Mouse (Mus musculus) olfactory bulb, adult 2 months (tissue): ENCODE results near the gene Mvp. TPM values are rescaled to one million over a fixed set of nuclear protein-coding genes. Genes with fewer than 3 reads are reported as not detected.

Source experiments
- H3K27ac ChIP-seq: fragments of 200-500 bp; 2 replicates; pipeline ENCODE4 v1.5.1; 2012; ENCODE audit warnings: low read depth, low read length; ENCODE audit not compliant: insufficient read depth
- H3K4me1 ChIP-seq: fragments of 200-500 bp; 2 replicates; pipeline ENCODE4 v1.6.1; 2012; ENCODE audit warnings: low read length; ENCODE audit not compliant: control insufficient read depth, insufficient read depth
- H3K4me3 ChIP-seq: fragments of 200-500 bp; 2 replicates; pipeline ENCODE4 v1.5.1; 2012; ENCODE audit warnings: mild to moderate bottlenecking, low read depth, low read length, moderate library complexity; ENCODE audit not compliant: insufficient read depth
- CTCF ChIP-seq: fragments of 200-500 bp; IDR thresholded peaks from 2 replicates; pipeline ENCODE4 v1.5.1; 2012; ENCODE audit warnings: low read depth, mild to moderate bottlenecking, low read length, moderate library complexity; ENCODE audit not compliant: insufficient read depth
- POLR2A ChIP-seq: fragments of 200-500 bp; IDR thresholded peaks from 2 replicates; pipeline ENCODE4 v1.6.1; 2012; ENCODE audit warnings: mild to moderate bottlenecking, low read depth, low read length, moderate library complexity; ENCODE audit not compliant: insufficient read depth
- WGBS: fragments of 180-500 bp; shearing (Covaris S2); methylation state at CpG from one replicate; pipeline ENCODE4 v1.1.7; 2018; 5-methylcytosine and 5-hydroxymethylcytosine counted together
- polyA plus RNA-seq: library from polyadenylated mRNA; stranded (reverse); fragments of >200 nt; gene quantifications from 2 replicates; pipeline ENCODE4 v1.2.4, GENCODE M21; 2012; ENCODE audit warnings: low replicate concordance; ENCODE audit not compliant: missing spikeins, insufficient read depth, insufficient read length

The Mvp gene
- polyA plus RNA-seq, 1 experiment = not detected

DNA sequence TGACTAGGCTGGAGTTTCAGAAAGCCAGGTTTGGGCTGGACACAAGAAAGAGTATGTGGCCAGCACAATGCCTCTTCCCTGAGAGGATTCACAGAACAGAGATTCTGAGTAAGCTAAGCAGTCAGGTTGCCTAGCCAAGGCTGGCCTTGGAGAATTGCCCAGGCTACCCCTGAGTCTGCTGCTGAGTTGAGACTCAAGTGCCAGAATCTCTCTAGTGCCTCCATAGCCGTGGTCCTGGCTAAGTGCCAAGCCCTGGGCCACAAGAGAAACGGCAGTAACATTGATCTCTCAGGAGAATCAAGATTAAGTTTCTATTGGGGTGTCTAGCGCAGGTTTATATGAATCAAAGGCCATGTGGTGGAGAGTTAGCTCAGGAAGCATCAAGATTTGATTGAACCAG is 48.9 kb downstream of the Mvp start:
- 42% methylated on average over 3 of the region's 3 CpGs for WGBS
- no peak for TF ChIP-seq CTCF
- TF ChIP-seq POLR2A = no peak
- no peak overlapping the region for H3K4me3 ChIP-seq
- no peak overlapping the region for H3K27ac ChIP-seq
- no peaks in the 10 kb centered on the region for H3K4me1 ChIP-seq

- Histone ChIP-seq H3K4me1 (no peaks in the 10 kb centered on the region), H3K27ac (no peak overlapping the region), H3K4me3 (no peak overlapping the region)
- TF ChIP-seq POLR2A (no peak), CTCF (no peak)
- WGBS = 35% methylated on average over 19 of the region's 19 CpGs
Observed at GRCm38 (mm10) chr7:126963548-126964286, 50.7 kb downstream of the Mvp start.

DNA sequence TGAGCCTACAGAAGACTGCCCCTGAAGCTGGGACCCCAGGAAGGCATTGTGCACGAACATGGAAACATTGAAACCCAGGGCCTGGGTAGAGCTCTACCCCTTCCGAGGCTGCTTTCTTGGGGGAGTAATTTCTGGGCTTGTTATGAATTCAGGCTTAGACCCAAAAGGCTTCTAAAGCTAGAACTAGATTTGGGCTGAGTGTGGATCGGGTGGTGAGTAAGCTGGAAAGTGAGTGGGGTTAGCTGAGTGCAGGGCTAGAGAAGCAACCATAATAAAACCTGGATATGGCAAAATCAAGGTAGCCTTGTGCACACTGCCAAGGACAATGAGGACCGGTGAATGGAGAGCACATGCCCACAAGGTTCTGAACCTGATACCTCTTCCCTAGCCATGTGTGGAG is 52.5 kb downstream of the Mvp start:
- 86% methylated on average over 4 of the region's 4 CpGs for WGBS
- TF ChIP-seq CTCF (no peak), POLR2A (no peak)
- H3K27ac ChIP-seq = no peak overlapping the region

GRCm38 (mm10) chr7:126961095-126961494 is 53.3 kb downstream of the Mvp start:
- WGBS = 87% methylated on average over 5 of the region's 5 CpGs

More for the DNA sequence above, 52.5 kb downstream of the Mvp start:
- Histone ChIP-seq H3K4me3 (no peak overlapping the region), H3K4me1 (no peaks in the 10 kb centered on the region)

GRCm38 (mm10) chr7:126959780-126960179 is 54.6 kb downstream of the Mvp start:
- no peak overlapping the region for H3K4me3 ChIP-seq
- no peak overlapping the region for H3K27ac ChIP-seq
- no peaks in the 10 kb centered on the region for H3K4me1 ChIP-seq
- WGBS = 70% methylated on average over 9 of the region's 9 CpGs
- no peak for TF ChIP-seq POLR2A
- TF ChIP-seq CTCF = no peak

More at GRCm38 (mm10) chr7:126961095-126961494, 53.3 kb downstream of the Mvp start:
- TF ChIP-seq CTCF (no peak), POLR2A (no peak)
- no peak overlapping the region for H3K27ac ChIP-seq
- no peaks in the 10 kb centered on the region for H3K4me1 ChIP-seq
- no peak overlapping the region for H3K4me3 ChIP-seq

GRCm38 (mm10) chr7:126955125-126955524 is 59.3 kb downstream of the Mvp start:
- H3K27ac ChIP-seq = no peak overlapping the region
- TF ChIP-seq POLR2A (no peak), CTCF (no peak)
- no peak overlapping the region for H3K4me3 ChIP-seq
- WGBS = 59% methylated on average over 3 of the region's 3 CpGs
- H3K4me1 ChIP-seq = peaks cover 19% of the 10 kb centered on the region

DNA sequence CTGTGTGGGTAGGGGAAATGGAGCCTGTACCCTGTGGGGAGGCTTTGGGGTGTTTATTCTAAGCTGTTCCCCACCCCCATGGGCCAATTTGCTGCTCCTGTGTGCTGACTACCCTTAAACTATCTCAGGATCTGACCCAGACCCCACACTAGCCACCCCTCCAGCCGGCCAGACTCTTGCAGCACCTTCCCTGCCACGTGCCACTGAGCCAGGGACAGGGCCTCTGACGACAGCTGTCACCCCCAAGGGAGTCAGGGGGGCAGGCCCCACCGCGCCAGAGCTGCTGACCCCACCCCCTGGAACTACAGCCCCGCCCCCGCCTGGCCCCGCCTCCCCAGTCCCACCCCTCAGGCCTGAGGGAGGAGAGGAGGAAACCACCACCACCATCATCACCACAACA is 61.8 kb downstream of the Mvp start:
- TF ChIP-seq CTCF (no peak), POLR2A (no peak)
- Histone ChIP-seq H3K4me1 (peaks cover 36% of the 10 kb centered on the region), H3K27ac (no peak overlapping the region), H3K4me3 (0 out of 2 replicates have a peak overlapping the region, but pooled peaks have one; percentile 9)
- WGBS = 2% methylated on average over 8 of the region's 8 CpGs

DNA sequence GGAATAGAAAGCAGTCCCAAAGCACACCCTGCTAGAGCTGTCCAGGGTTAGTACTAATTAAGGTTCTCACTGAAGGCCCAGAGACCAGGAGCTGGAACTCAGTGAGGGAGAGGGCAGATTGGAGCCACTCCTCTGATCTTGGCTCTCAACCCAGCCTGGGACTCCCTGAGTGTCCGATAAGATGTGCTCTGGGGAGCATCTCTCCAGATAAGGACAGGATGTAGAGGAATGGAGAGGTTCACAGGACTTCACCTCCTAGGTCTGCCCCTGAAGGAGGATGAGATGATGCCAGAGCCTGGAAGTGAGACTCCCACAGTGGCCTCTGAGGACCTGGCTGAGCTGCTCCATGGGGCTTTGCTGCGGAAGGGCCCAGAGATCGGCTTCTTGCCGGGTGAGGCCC is 62.7 kb downstream of the Mvp start:
- H3K4me1 ChIP-seq = peaks cover 38% of the 10 kb centered on the region
- TF ChIP-seq POLR2A = no peak
- TF ChIP-seq CTCF = no peak
- H3K27ac ChIP-seq = no peak overlapping the region; the same call in 1 of the 2 replicates
- peak overlapping the region; percentile 81 for H3K4me3 ChIP-seq
- 11% methylated on average over 4 of the region's 4 CpGs for WGBS
